9 mouse cellular contexts compared by ENCODE assay signal in genomic region chr11:102309821-102310617, GRCm38 (mm10). TPM values are rescaled to one million over a fixed set of nuclear protein-coding genes. Genes with fewer than 3 reads are reported as not detected.
A peak's percentile ranks its signal among the peaks of the same experiment; 100 is the strongest.
DNase-seq lines count a peak whose midpoint lies in the region; ATAC-seq lines count a peak whose summit lies in the region.
"Had no signal": no experiment of that assay in that cellular context is flagged by ENCODE, and none has a peak within 500 bp of the region (broad histone marks: within the 10 kb centered on the region; RNA-seq: fewer than 3 reads in every experiment).

No protein-coding gene starts in this region.

- peaks cover 100% of the 10 kb centered on the region for H3K36me3 ChIP-seq in erythroblast, embryonic 14.5 days (ENCODE audit: control insufficient read depth)
- H3K36me3 ChIP-seq in liver, embryonic 11.5 days (ENCODE audit: control insufficient read depth, insufficient read depth, low read length) = peaks cover 50% of the 10 kb centered on the region

- ATAC-seq in erythroblast, adult 5-6 weeks (replicated peaks; ENCODE audit: low FRiP score, poor library complexity, severe bottlenecking) = no peak
- no peak; the same call in 1 of the 2 replicates for ATAC-seq in liver, embryonic 11.5 days (replicated peaks; ENCODE audit: low FRiP score)

- peak overlapping the region; percentile 86 for H3K4me2 ChIP-seq in liver, embryonic 11.5 days

- DNase-seq in thymus, postnatal 0 days (ENCODE audit: low spot score) = peak; percentile 20
- DNase-seq in thymus, postnatal 10 days (ENCODE audit: low spot score in 2 of 2) = no peak
- no peak for DNase-seq in liver, embryonic 11.5 days (ENCODE audit: low spot score)
- peak; percentile 43 for DNase-seq in testis, postnatal 14 days (ENCODE audit: low spot score)
- DNase-seq in spleen, postnatal 36 days (ENCODE audit: low spot score in 2 of 2) = no peak
- no peak for DNase-seq in cerebellum, adult 11 months

- peak overlapping the region; percentile 76 for H3K9ac ChIP-seq in liver, embryonic 11.5 days (ENCODE audit: low read depth, low read length)

- peak overlapping the region; percentile 59 for H3K4me3 ChIP-seq in erythroblast, embryonic 14.5 days (replicated peaks)
- H3K4me3 ChIP-seq in liver, embryonic 11.5 days (ENCODE audit: low read depth, low read length) = peak overlapping the region; percentile 57

- H3K4me1 ChIP-seq in erythroblast, embryonic 14.5 days (ENCODE audit: control insufficient read depth) = peaks cover 71% of the 10 kb centered on the region
- H3K4me1 ChIP-seq in liver, embryonic 11.5 days (replicated peaks; ENCODE audit: control insufficient read depth, insufficient read depth, low read length) = peaks cover 36% of the 10 kb centered on the region

- 76% methylated on average over 22 of the region's 22 CpGs for WGBS in liver, embryonic 11.5 days

- H3K27me3 ChIP-seq in erythroblast, embryonic 14.5 days (ENCODE audit: control insufficient read depth) = no peaks in the 10 kb centered on the region
- H3K27me3 ChIP-seq in liver, embryonic 11.5 days (replicated peaks; ENCODE audit: control insufficient read depth, insufficient read depth, low read length) = no peaks in the 10 kb centered on the region

- H3K27ac ChIP-seq in liver, embryonic 11.5 days (ENCODE audit: low read depth, low read length) = peak overlapping the region; percentile 87

- H3K9me3 ChIP-seq in erythroblast, embryonic 14.5 days (ENCODE audit: control insufficient read depth, low read length) = no peaks in the 10 kb centered on the region
- H3K9me3 ChIP-seq in liver, embryonic 11.5 days (ENCODE audit: control insufficient read depth, low read length) = no peaks in the 10 kb centered on the region

RNA-seq across cellular contexts. Expression of gene Ubtf, which starts 9.5 kb away (rescaled TPM):
- 10.3 and 12.3 TPM in 2 replicates for polyA plus RNA-seq in erythroblast, embryonic 14.5 days (2012)
- total RNA-seq in erythroblast, adult 5-6 weeks (2015; ENCODE audit: low replicate concordance) = 19.0 and 22.8 TPM in 2 replicates
- total RNA-seq in erythroblast, adult 5-6 weeks (2017; ENCODE audit: low replicate concordance) = 119 and 258 TPM in 2 replicates
- 95.2 and 96.8 TPM in 2 replicates for polyA plus RNA-seq in thymus, postnatal 0 days (2015; fragmentation: Nextera tagmentation; extraction: Ambion mirVana)
- polyA plus RNA-seq in liver, embryonic 11.5 days (2014; fragmentation: Nextera tagmentation; extraction: Ambion mirVana) = 104 and 108 TPM in 2 replicates

RNA-seq across cellular contexts. Expression of gene Atxn7l3, which starts 13.6 kb away (rescaled TPM):
- 4.5 and 6.0 TPM in 2 replicates for polyA plus RNA-seq in erythroblast, embryonic 14.5 days (2012)
- total RNA-seq in erythroblast, adult 5-6 weeks (2015; ENCODE audit: low replicate concordance) = 6.3 and 10.4 TPM in 2 replicates
- total RNA-seq in erythroblast, adult 5-6 weeks (2017; ENCODE audit: low replicate concordance) = 5.7 and 9.3 TPM in 2 replicates
- polyA plus RNA-seq in thymus, postnatal 0 days (2015; fragmentation: Nextera tagmentation; extraction: Ambion mirVana) = 13.1 and 15.4 TPM in 2 replicates
- 11.4 and 14.7 TPM in 2 replicates for polyA plus RNA-seq in liver, embryonic 11.5 days (2014; fragmentation: Nextera tagmentation; extraction: Ambion mirVana)

RNA-seq across cellular contexts. Expression of gene Tmub2, which starts 25.3 kb away (rescaled TPM):
- polyA plus RNA-seq in erythroblast, embryonic 14.5 days (2012) = 8.1 and 8.9 TPM in 2 replicates
- 15.9 and 17.1 TPM in 2 replicates for total RNA-seq in erythroblast, adult 5-6 weeks (2015; ENCODE audit: low replicate concordance)
- total RNA-seq in erythroblast, adult 5-6 weeks (2017; ENCODE audit: low replicate concordance) = 17.0 and 28.0 TPM in 2 replicates
- 41.1 and 45.1 TPM in 2 replicates for polyA plus RNA-seq in thymus, postnatal 0 days (2015; fragmentation: Nextera tagmentation; extraction: Ambion mirVana)
- polyA plus RNA-seq in liver, embryonic 11.5 days (2014; fragmentation: Nextera tagmentation; extraction: Ambion mirVana) = 41.6 and 44.8 TPM in 2 replicates

RNA-seq across cellular contexts. Expression of gene Asb16, which starts 41.5 kb away (rescaled TPM):
- 0.01 and 0.02 TPM in 2 replicates for polyA plus RNA-seq in erythroblast, embryonic 14.5 days (2012)
- total RNA-seq in erythroblast, adult 5-6 weeks (2015; ENCODE audit: low replicate concordance) = not detected in 2 replicates
- total RNA-seq in erythroblast, adult 5-6 weeks (2017; ENCODE audit: low replicate concordance) = not detected in 2 replicates
- polyA plus RNA-seq in thymus, postnatal 0 days (2015; fragmentation: Nextera tagmentation; extraction: Ambion mirVana) = 0.07 TPM in 1 of 2 replicates, not detected in the other
- polyA plus RNA-seq in liver, embryonic 11.5 days (2014; fragmentation: Nextera tagmentation; extraction: Ambion mirVana) = 0.05 and 0.12 TPM in 2 replicates
- total RNA-seq: hematopoietic stem cell, adult 5-6 weeks had no signal

RNA-seq across cellular contexts. Expression of gene Slc4a1, which starts 56.0 kb away (rescaled TPM):
- polyA plus RNA-seq in erythroblast, embryonic 14.5 days (2012) = 575 and 672 TPM in 2 replicates
- 4,977 and 5,433 TPM in 2 replicates for total RNA-seq in erythroblast, adult 5-6 weeks (2015; ENCODE audit: low replicate concordance)
- 6,454 and 7,565 TPM in 2 replicates for total RNA-seq in erythroblast, adult 5-6 weeks (2017; ENCODE audit: low replicate concordance)
- 0.48 and 0.53 TPM in 2 replicates for polyA plus RNA-seq in thymus, postnatal 0 days (2015; fragmentation: Nextera tagmentation; extraction: Ambion mirVana)
- 191 and 229 TPM in 2 replicates for polyA plus RNA-seq in liver, embryonic 11.5 days (2014; fragmentation: Nextera tagmentation; extraction: Ambion mirVana)

Comparison
In these comparisons a context has a peak if more than half of its experiments do, and no peak if none do; other contexts are left out.
1. DNase-seq: peak in thymus, postnatal 0 days (single experiment) and testis, postnatal 14 days (single experiment); none in thymus, postnatal 10 days (0 of 2), liver, embryonic 11.5 days (single experiment), spleen, postnatal 36 days (0 of 2) and cerebellum, adult 11 months (single experiment).